ENCODE assay signal across 8 mouse cellular contexts in genomic region chr11:101667871-101668532, GRCm38 (mm10). TPM values are rescaled to one million over a fixed set of nuclear protein-coding genes. Genes with fewer than 3 reads are reported as not detected.
DNase-seq lines count a peak whose midpoint lies in the region; ATAC-seq and TF ChIP-seq lines count a peak whose summit lies in the region.

No protein-coding gene starts in this region.

- H3K27me3 ChIP-seq in forebrain, embryonic 12.5 days, result peaks cover 12% of the 10 kb centered on the region
- H3K27me3 ChIP-seq in heart, postnatal 0 days (ENCODE audit: control insufficient read depth, insufficient read depth, low read length), result no peaks in the 10 kb centered on the region
- no peaks in the 10 kb centered on the region for H3K27me3 ChIP-seq in kidney, postnatal 0 days (ENCODE audit: insufficient read depth, low read length)
- H3K27me3 ChIP-seq in testis, adult 2 months (ENCODE audit: control insufficient read depth, insufficient read depth, low read length), result no peaks in the 10 kb centered on the region

- peak overlapping the region; percentile 19; the same call in 1 of the 2 replicates for H3K4me3 ChIP-seq in forebrain, embryonic 12.5 days (replicated peaks)
- peak overlapping the region; percentile 1; the same call in 1 of the 2 replicates for H3K4me3 ChIP-seq in heart, postnatal 0 days (ENCODE audit: low read depth, low read length)
- H3K4me3 ChIP-seq in kidney, postnatal 0 days (replicated peaks; ENCODE audit: low read depth, low read length), result no peak overlapping the region
- peak overlapping the region; percentile 22; the same call in 1 of the 2 replicates for H3K4me3 ChIP-seq in testis, adult 2 months (ENCODE audit: control insufficient read depth, low read depth, low read length)

- H3K9me3 ChIP-seq in forebrain, embryonic 12.5 days, result no peaks in the 10 kb centered on the region
- no peaks in the 10 kb centered on the region for H3K9me3 ChIP-seq in heart, postnatal 0 days (replicated peaks; ENCODE audit: control insufficient read depth, low read length)
- no peaks in the 10 kb centered on the region for H3K9me3 ChIP-seq in kidney, postnatal 0 days (replicated peaks; ENCODE audit: low read length)

- no peak for TF ChIP-seq POLR2A in testis, adult 2 months (IDR thresholded peaks at IDR 0.05; ENCODE audit: control insufficient read depth, low read depth, low read length)

- peaks cover 28% of the 10 kb centered on the region for H3K4me1 ChIP-seq in forebrain, embryonic 12.5 days
- peaks cover 19% of the 10 kb centered on the region for H3K4me1 ChIP-seq in heart, postnatal 0 days (ENCODE audit: control insufficient read depth, insufficient read depth)
- peaks cover 10% of the 10 kb centered on the region for H3K4me1 ChIP-seq in kidney, postnatal 0 days (replicated peaks; ENCODE audit: insufficient read depth, low read length)
- H3K4me1 ChIP-seq in testis, adult 2 months (ENCODE audit: control insufficient read depth, insufficient read depth, low read length), result peaks cover 23% of the 10 kb centered on the region

- DNase-seq in adrenal gland, postnatal 10 days, result peak; percentile 71
- peak; percentile 92 for DNase-seq in heart, postnatal 0 days (ENCODE audit: low spot score)
- DNase-seq in kidney, postnatal 0 days (ENCODE audit: low spot score), result no peak
- DNase-seq in lung, postnatal 25 days (ENCODE audit: low spot score), result peak; percentile 52
- no peak for DNase-seq in spleen, postnatal 14 days (ENCODE audit: low spot score in 2 of 2)
- no peak for DNase-seq in embryo, embryonic 10 days (ENCODE audit: low spot score)

- no peak for ATAC-seq in forebrain, embryonic 12.5 days (ENCODE audit: low FRiP score)
- peak; percentile 59 for ATAC-seq in heart, postnatal 0 days (ENCODE audit: insufficient read depth, low read depth)
- ATAC-seq in kidney, postnatal 0 days (replicated peaks; ENCODE audit: low FRiP score, low read depth), result no peak

- peak overlapping the region; percentile 71 for H3K27ac ChIP-seq in forebrain, embryonic 12.5 days
- peak overlapping the region; percentile 90 for H3K27ac ChIP-seq in heart, postnatal 0 days (ENCODE audit: low read depth)
- H3K27ac ChIP-seq in kidney, postnatal 0 days, result peak overlapping the region; percentile 60
- peak overlapping the region; percentile 78 for H3K27ac ChIP-seq in testis, adult 2 months (ENCODE audit: control insufficient read depth, insufficient read depth, low read depth, low read length)

- peak overlapping the region; percentile 94 for H3K4me2 ChIP-seq in forebrain, embryonic 12.5 days
- peak overlapping the region; percentile 86 for H3K4me2 ChIP-seq in heart, postnatal 0 days (ENCODE audit: low read depth, low read length)
- peak overlapping the region; percentile 78 for H3K4me2 ChIP-seq in kidney, postnatal 0 days (ENCODE audit: low read length)

- WGBS in forebrain, embryonic 12.5 days, result 76% methylated on average over 14 of the region's 14 CpGs
- 31% methylated on average over 14 of the region's 14 CpGs for WGBS in heart, postnatal 0 days
- WGBS in kidney, postnatal 0 days, result 65% methylated on average over 14 of the region's 14 CpGs

- H3K9ac ChIP-seq in forebrain, embryonic 12.5 days, result 0 out of 2 replicates have a peak overlapping the region, but pooled peaks have one; percentile 9
- H3K9ac ChIP-seq in heart, postnatal 0 days (replicated peaks; ENCODE audit: low read depth, low read length), result no peak overlapping the region; the same call in 1 of the 2 replicates
- no peak overlapping the region for H3K9ac ChIP-seq in kidney, postnatal 0 days (ENCODE audit: low read depth, low read length)

- no peak for TF ChIP-seq CTCF in heart, postnatal 0 days (IDR thresholded peaks at IDR 0.05; ENCODE audit: low read depth)
- TF ChIP-seq CTCF in kidney, postnatal 0 days (IDR thresholded peaks at IDR 0.05; ENCODE audit: low read depth), result no peak
- no peak for TF ChIP-seq CTCF in testis, adult 2 months (IDR thresholded peaks at IDR 0.05; ENCODE audit: control insufficient read depth, insufficient read depth, insufficient replicate concordance, low read depth, low read length)

- no peaks in the 10 kb centered on the region for H3K36me3 ChIP-seq in forebrain, embryonic 12.5 days (replicated peaks)
- H3K36me3 ChIP-seq in heart, postnatal 0 days (replicated peaks; ENCODE audit: control insufficient read depth, insufficient read depth, low read length), result no peaks in the 10 kb centered on the region; the same call in 1 of the 2 replicates
- no peaks in the 10 kb centered on the region for H3K36me3 ChIP-seq in kidney, postnatal 0 days (ENCODE audit: insufficient read depth, low read length)
- H3K36me3 ChIP-seq in testis, adult 2 months (ENCODE audit: control insufficient read depth, insufficient read depth, low read length), result no peaks in the 10 kb centered on the region

- TF ChIP-seq EP300 in heart, postnatal 0 days (IDR thresholded peaks at IDR 0.05; ENCODE audit: low read depth), result no peak

RNA-seq across cellular contexts. Expression of gene Arl4d, which starts 2.7 kb away (rescaled TPM):
- total RNA-seq in adrenal gland, postnatal 10 days (2021), result 10 to 100 TPM; 10.4 to 16.7 TPM
- polyA plus RNA-seq in forebrain, embryonic 12.5 days (2016; fragmentation: Nextera tagmentation; extraction: Ambion mirVana), result 16.2 and 24.1 TPM in 2 replicates
- 8.1 and 12.2 TPM in 2 replicates for total RNA-seq in heart, postnatal 0 days (2014; rRNA removed; ENCODE audit: low replicate concordance)
- polyA plus RNA-seq in heart, postnatal 0 days (2015; fragmentation: Nextera tagmentation; extraction: Ambion mirVana), result 9.9 and 11.3 TPM in 2 replicates
- polyA plus RNA-seq in kidney, postnatal 0 days (2015; fragmentation: Nextera tagmentation; extraction: Ambion mirVana), result 7.0 and 7.9 TPM in 2 replicates
- 10.2 and 12.3 TPM in 2 replicates for polyA plus RNA-seq in testis, adult 2 months (2012; rRNA removed)

RNA-seq across cellular contexts. Expression of gene Rdm1, which starts 41.0 kb away (rescaled TPM):
- total RNA-seq in adrenal gland, postnatal 10 days (2021), result 10 to 100 TPM; 22.5 to 26.4 TPM
- polyA plus RNA-seq in forebrain, embryonic 12.5 days (2016; fragmentation: Nextera tagmentation; extraction: Ambion mirVana), result 50.9 and 58.5 TPM in 2 replicates
- 44.1 and 44.5 TPM in 2 replicates for total RNA-seq in heart, postnatal 0 days (2014; rRNA removed; ENCODE audit: low replicate concordance)
- polyA plus RNA-seq in heart, postnatal 0 days (2015; fragmentation: Nextera tagmentation; extraction: Ambion mirVana), result 38.1 and 40.4 TPM in 2 replicates
- polyA plus RNA-seq in kidney, postnatal 0 days (2015; fragmentation: Nextera tagmentation; extraction: Ambion mirVana), result 30.9 and 37.6 TPM in 2 replicates
- 7.8 and 13.8 TPM in 2 replicates for polyA plus RNA-seq in testis, adult 2 months (2012; rRNA removed)

Comparison
In these comparisons a context has a peak if more than half of its experiments do, and no peak if none do; other contexts are left out.
1. DNase-seq: peak in adrenal gland, postnatal 10 days (single experiment), heart, postnatal 0 days (single experiment) and lung, postnatal 25 days (single experiment); none in kidney, postnatal 0 days (single experiment), spleen, postnatal 14 days (0 of 2) and embryo, embryonic 10 days (single experiment).
2. Peak in every context shown above with its lines, with median percentiles within 50 percentile points of each other: H3K27ac ChIP-seq and H3K4me2 ChIP-seq.